Mouse (Mus musculus): ENCODE measurements around the gene Sema3c. TPM values are rescaled to one million over a fixed set of nuclear protein-coding genes. Genes with fewer than 3 reads are reported as not detected.

The Sema3c gene
- polyA plus RNA-seq, 1 experiment from 2014 or later: 33.8 TPM

DNA sequence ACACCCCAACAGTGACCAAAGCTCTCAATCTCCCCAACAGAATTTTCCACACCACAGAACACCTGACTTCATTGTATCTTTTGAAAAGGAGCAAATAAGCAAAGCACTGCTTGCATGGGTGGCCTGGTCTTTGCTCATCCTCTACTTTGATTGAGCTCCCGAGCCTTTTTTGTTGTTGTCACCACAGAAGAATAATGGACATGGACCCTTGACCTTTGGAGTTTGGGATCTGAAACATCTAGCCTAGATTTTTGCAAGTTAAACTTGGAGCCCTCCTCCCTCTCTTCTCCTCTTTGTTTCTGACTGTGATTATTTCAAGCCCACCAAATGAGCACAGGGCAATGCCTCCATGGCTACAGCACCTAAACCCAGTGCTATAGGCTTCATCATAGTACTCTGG is 54.5 kb downstream of the Sema3c start:
- ATAC-seq (ENCODE audit: low read depth): no peak
- no peak overlapping the region for H3K9ac ChIP-seq (ENCODE audit: low read length)
- H3K36me3 ChIP-seq (ENCODE audit: control insufficient read depth, insufficient read depth, low read length): no peaks in the 10 kb centered on the region
- H3K27me3 ChIP-seq (ENCODE audit: control insufficient read depth, insufficient read depth, low read depth, low read length): no peaks in the 10 kb centered on the region
- 30% methylated on average over 1 of the region's 1 CpGs for WGBS
- no peaks in the 10 kb centered on the region for H3K9me3 ChIP-seq (ENCODE audit: control insufficient read depth, low read length)
- H3K4me2 ChIP-seq (ENCODE audit: low read depth, low read length): no peak overlapping the region
- no peak overlapping the region for H3K27ac ChIP-seq (ENCODE audit: low read length)
- H3K4me3 ChIP-seq (ENCODE audit: low read length): no peak overlapping the region
- no peaks in the 10 kb centered on the region for H3K4me1 ChIP-seq (replicated peaks; ENCODE audit: control insufficient read depth, insufficient read depth, low read length)

DNA sequence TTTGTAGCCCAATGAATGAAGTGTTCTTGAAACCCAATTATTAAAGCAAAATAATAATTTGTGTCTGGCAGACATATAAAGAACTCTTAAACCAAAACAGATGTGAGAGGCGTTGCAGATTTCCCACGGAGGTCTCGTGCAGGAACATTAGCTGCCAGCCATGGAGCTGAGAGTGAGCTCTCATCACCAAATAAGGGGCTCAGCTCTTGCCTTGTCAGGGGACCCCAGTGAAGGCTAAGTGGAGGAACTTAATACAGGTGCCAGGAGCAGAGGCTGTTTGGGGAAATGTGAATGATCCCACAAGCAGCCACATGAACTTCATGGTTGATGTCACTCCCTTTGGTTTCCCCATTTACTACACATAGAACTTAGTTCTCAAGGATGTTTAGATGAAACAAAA is 55.5 kb downstream of the Sema3c start:
- no peak overlapping the region for H3K9ac ChIP-seq (ENCODE audit: low read length)
- H3K27ac ChIP-seq (ENCODE audit: low read length): no peak overlapping the region
- H3K27me3 ChIP-seq (ENCODE audit: control insufficient read depth, insufficient read depth, low read depth, low read length): no peaks in the 10 kb centered on the region
- H3K9me3 ChIP-seq (ENCODE audit: control insufficient read depth, low read length): no peaks in the 10 kb centered on the region
- WGBS: 46% methylated on average over 3 of the region's 3 CpGs
- no peaks in the 10 kb centered on the region for H3K36me3 ChIP-seq (ENCODE audit: control insufficient read depth, insufficient read depth, low read length)
- H3K4me1 ChIP-seq (replicated peaks; ENCODE audit: control insufficient read depth, insufficient read depth, low read length): no peaks in the 10 kb centered on the region
- ATAC-seq (ENCODE audit: low read depth): peak; percentile 64
- H3K4me2 ChIP-seq (ENCODE audit: low read depth, low read length): no peak overlapping the region
- H3K4me3 ChIP-seq (ENCODE audit: low read length): no peak overlapping the region

GRCm38 (mm10) chr5:17639519-17639918 is 65.4 kb downstream of the Sema3c start:
- no peak overlapping the region for H3K27ac ChIP-seq (ENCODE audit: low read length)
- no peak for ATAC-seq (ENCODE audit: low read depth)
- H3K4me1 ChIP-seq (replicated peaks; ENCODE audit: control insufficient read depth, insufficient read depth, low read length): no peaks in the 10 kb centered on the region
- no peak overlapping the region for H3K4me3 ChIP-seq (ENCODE audit: low read length)
- no peaks in the 10 kb centered on the region for H3K27me3 ChIP-seq (ENCODE audit: control insufficient read depth, insufficient read depth, low read depth, low read length)
- no peak overlapping the region for H3K9ac ChIP-seq (ENCODE audit: low read length)
- no peaks in the 10 kb centered on the region for H3K9me3 ChIP-seq (ENCODE audit: control insufficient read depth, low read length)
- H3K36me3 ChIP-seq (ENCODE audit: control insufficient read depth, insufficient read depth, low read length): no peaks in the 10 kb centered on the region
- no peak overlapping the region for H3K4me2 ChIP-seq (ENCODE audit: low read depth, low read length)
- 75% methylated on average over 3 of the region's 3 CpGs for WGBS

- Histone ChIP-seq H3K4me2 (ENCODE audit: low read depth, low read length) (no peak overlapping the region), H3K9me3 (ENCODE audit: control insufficient read depth, low read length) (no peaks in the 10 kb centered on the region)
- WGBS: 73% methylated on average over 7 of the region's 7 CpGs
Observed at GRCm38 (mm10) chr5:17647643-17648226, 73.7 kb downstream of the Sema3c start.

GRCm38 (mm10) chr5:17648865-17649542 is 74.9 kb downstream of the Sema3c start:
- WGBS: 0% methylated on average over 1 of the region's 1 CpGs
- no peak overlapping the region for H3K27ac ChIP-seq (ENCODE audit: low read length)
- H3K27me3 ChIP-seq (ENCODE audit: control insufficient read depth, insufficient read depth, low read depth, low read length): no peaks in the 10 kb centered on the region
- no peak overlapping the region for H3K4me3 ChIP-seq (ENCODE audit: low read length)
- no peaks in the 10 kb centered on the region for H3K9me3 ChIP-seq (ENCODE audit: control insufficient read depth, low read length)
- no peak overlapping the region for H3K4me2 ChIP-seq (ENCODE audit: low read depth, low read length)
- no peak for ATAC-seq (ENCODE audit: low read depth)
- no peaks in the 10 kb centered on the region for H3K36me3 ChIP-seq (ENCODE audit: control insufficient read depth, insufficient read depth, low read length)
- H3K9ac ChIP-seq (ENCODE audit: low read length): no peak overlapping the region
- no peaks in the 10 kb centered on the region for H3K4me1 ChIP-seq (replicated peaks; ENCODE audit: control insufficient read depth, insufficient read depth, low read length)

More at GRCm38 (mm10) chr5:17647643-17648226, 73.7 kb downstream of the Sema3c start:
- H3K4me1 ChIP-seq (replicated peaks; ENCODE audit: control insufficient read depth, insufficient read depth, low read length): no peaks in the 10 kb centered on the region
- no peak overlapping the region for H3K9ac ChIP-seq (ENCODE audit: low read length)
- H3K36me3 ChIP-seq (ENCODE audit: control insufficient read depth, insufficient read depth, low read length): no peaks in the 10 kb centered on the region
- no peak overlapping the region for H3K4me3 ChIP-seq (ENCODE audit: low read length)
- ATAC-seq (ENCODE audit: low read depth): no peak
- no peaks in the 10 kb centered on the region for H3K27me3 ChIP-seq (ENCODE audit: control insufficient read depth, insufficient read depth, low read depth, low read length)
- H3K27ac ChIP-seq (ENCODE audit: low read length): no peak overlapping the region

DNA sequence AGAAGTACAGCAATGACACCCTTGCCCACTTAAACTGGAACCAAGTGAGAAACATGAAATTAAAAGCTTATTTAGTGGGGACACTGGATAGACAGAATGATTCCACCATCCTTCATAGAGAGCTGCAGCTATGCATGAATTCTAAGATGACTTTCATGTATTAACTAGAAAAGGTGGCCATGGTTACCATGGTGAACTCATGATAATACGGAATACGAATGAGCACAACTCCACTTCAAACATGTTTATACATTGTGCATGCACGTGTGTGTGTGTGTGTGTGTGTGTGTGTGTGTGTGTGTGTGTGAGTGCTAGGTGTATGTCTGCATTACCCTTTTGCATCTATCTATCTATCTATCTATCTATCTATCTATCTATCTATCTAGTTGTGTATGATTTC is 87.1 kb downstream of the Sema3c start:
- Histone ChIP-seq H3K9me3 (ENCODE audit: control insufficient read depth, low read length) (no peaks in the 10 kb centered on the region), H3K4me2 (ENCODE audit: low read depth, low read length) (no peak overlapping the region), H3K36me3 (ENCODE audit: control insufficient read depth, insufficient read depth, low read length) (no peaks in the 10 kb centered on the region), H3K9ac (ENCODE audit: low read length) (no peak overlapping the region), H3K4me3 (ENCODE audit: low read length) (no peak overlapping the region), H3K4me1 (replicated peaks; ENCODE audit: control insufficient read depth, insufficient read depth, low read length) (no peaks in the 10 kb centered on the region), H3K27me3 (ENCODE audit: control insufficient read depth, insufficient read depth, low read depth, low read length) (no peaks in the 10 kb centered on the region), H3K27ac (ENCODE audit: low read length) (no peak overlapping the region)
- WGBS: 79% methylated on average over 3 of the region's 3 CpGs
- ATAC-seq (ENCODE audit: low read depth): no peak

- H3K9me3 ChIP-seq (ENCODE audit: control insufficient read depth, low read length): no peaks in the 10 kb centered on the region
Observed at GRCm38 (mm10) chr5:17671356-17671755, 97.3 kb downstream of the Sema3c start.

GRCm38 (mm10) chr5:17680862-17681261 is 106.8 kb downstream of the Sema3c start:
- no peak overlapping the region for H3K27ac ChIP-seq (ENCODE audit: low read length)
- H3K27me3 ChIP-seq (ENCODE audit: control insufficient read depth, insufficient read depth, low read depth, low read length): no peaks in the 10 kb centered on the region
- 74% methylated on average over 2 of the region's 2 CpGs for WGBS
- H3K36me3 ChIP-seq (ENCODE audit: control insufficient read depth, insufficient read depth, low read length): no peaks in the 10 kb centered on the region
- no peaks in the 10 kb centered on the region for H3K4me1 ChIP-seq (replicated peaks; ENCODE audit: control insufficient read depth, insufficient read depth, low read length)
- H3K9ac ChIP-seq (ENCODE audit: low read length): no peak overlapping the region
- no peak overlapping the region for H3K4me2 ChIP-seq (ENCODE audit: low read depth, low read length)
- no peak overlapping the region for H3K4me3 ChIP-seq (ENCODE audit: low read length)
- H3K9me3 ChIP-seq (ENCODE audit: control insufficient read depth, low read length): no peaks in the 10 kb centered on the region
- ATAC-seq (ENCODE audit: low read depth): no peak

More at GRCm38 (mm10) chr5:17671356-17671755, 97.3 kb downstream of the Sema3c start:
- H3K27me3 ChIP-seq (ENCODE audit: control insufficient read depth, insufficient read depth, low read depth, low read length): no peaks in the 10 kb centered on the region
- H3K36me3 ChIP-seq (ENCODE audit: control insufficient read depth, insufficient read depth, low read length): no peaks in the 10 kb centered on the region
- ATAC-seq (ENCODE audit: low read depth): no peak
- no peak overlapping the region for H3K4me3 ChIP-seq (ENCODE audit: low read length)
- H3K9ac ChIP-seq (ENCODE audit: low read length): no peak overlapping the region
- H3K27ac ChIP-seq (ENCODE audit: low read length): no peak overlapping the region
- H3K4me2 ChIP-seq (ENCODE audit: low read depth, low read length): no peak overlapping the region
- H3K4me1 ChIP-seq (replicated peaks; ENCODE audit: control insufficient read depth, insufficient read depth, low read length): no peaks in the 10 kb centered on the region

DNA sequence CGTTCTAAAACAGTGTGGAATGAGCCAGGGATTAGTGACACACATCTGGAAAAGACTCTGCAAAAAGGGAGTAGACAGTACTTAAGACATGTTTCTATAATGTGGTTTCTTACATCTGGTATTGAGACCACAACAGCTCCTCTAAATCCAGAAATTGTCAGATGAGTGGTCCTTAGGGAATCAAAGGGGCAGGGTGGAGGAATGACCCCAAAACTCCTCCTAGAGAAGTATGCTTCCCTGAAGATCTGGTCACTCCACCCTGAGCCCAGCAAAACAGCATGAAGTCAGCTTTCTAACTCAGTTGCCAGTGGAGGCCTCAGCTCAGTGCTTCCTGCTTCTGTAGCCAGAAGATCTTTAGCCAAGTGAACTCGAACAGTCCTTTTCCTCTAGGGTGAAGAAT is 115.0 kb downstream of the Sema3c start:
- H3K4me1 ChIP-seq (replicated peaks; ENCODE audit: control insufficient read depth, insufficient read depth, low read length): no peaks in the 10 kb centered on the region; the same call in 1 of the 2 replicates
- no peaks in the 10 kb centered on the region for H3K9me3 ChIP-seq (ENCODE audit: control insufficient read depth, low read length)
- H3K27me3 ChIP-seq (ENCODE audit: control insufficient read depth, insufficient read depth, low read depth, low read length): no peaks in the 10 kb centered on the region
- no peaks in the 10 kb centered on the region for H3K36me3 ChIP-seq (ENCODE audit: control insufficient read depth, insufficient read depth, low read length)
- peak; percentile 38; the same call in 1 of the 2 replicates for ATAC-seq (ENCODE audit: low read depth)
- no peak overlapping the region for H3K4me3 ChIP-seq (ENCODE audit: low read length)
- no peak overlapping the region for H3K4me2 ChIP-seq (ENCODE audit: low read depth, low read length)
- peak overlapping the region; percentile 32; the same call in 1 of the 2 replicates for H3K27ac ChIP-seq (ENCODE audit: low read length)
- H3K9ac ChIP-seq (ENCODE audit: low read length): no peak overlapping the region
- WGBS: 46% methylated on average over 2 of the region's 2 CpGs
